Mouse (Mus musculus) 3T3-L1 (cell line): ENCODE data around the gene Ap2s1.
A peak's percentile ranks its signal among the peaks of the same experiment; 100 is the strongest.
"Not testable (repeated sequence)": the region's sequence is repeated elsewhere in the genome, so short reads cannot be mapped to it uniquely, and the experiment has no call there.

Source experiments
- DNase-seq: peaks from one replicate; pipeline ENCODE4 v3.0.0-alpha.2; 2015; ENCODE audit warnings: low read depth, low spot score

Ap2s1 gene

DNA sequence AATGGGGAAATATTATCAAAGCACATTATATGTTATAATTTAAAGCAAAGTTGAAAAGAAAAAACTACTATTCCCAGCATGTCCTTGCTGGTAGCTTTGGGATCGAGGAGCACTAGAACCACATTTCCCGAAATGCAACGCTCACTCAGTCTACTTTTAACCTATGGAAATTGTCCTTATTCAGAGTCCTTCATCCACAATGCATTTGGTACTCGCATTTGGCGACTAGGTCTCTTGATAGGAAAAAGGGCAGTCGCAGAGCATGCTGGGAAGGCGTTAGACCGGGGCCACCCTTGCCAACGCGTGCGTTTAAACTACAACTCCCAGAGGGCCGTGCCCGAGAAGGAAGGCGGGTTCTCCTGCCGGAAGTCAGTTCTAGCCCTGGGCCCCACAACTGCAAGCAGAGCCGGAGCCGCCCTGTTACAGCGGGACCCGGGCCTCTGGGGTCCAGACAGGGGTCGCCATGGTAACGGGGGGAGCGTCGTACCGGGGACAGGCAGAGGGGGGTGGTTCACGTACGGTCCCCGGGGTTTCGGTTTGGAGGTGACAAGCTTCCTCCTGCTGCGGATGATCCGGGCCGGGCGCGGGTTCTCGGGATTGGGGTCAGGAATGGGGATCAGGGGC is at the start of gene Ap2s1:
Ap2s1 (plus strand) TSS at position 338 of the 624 bp plus-strand sequence.
- peak; percentile 98 for DNase-seq

- DNase-seq: peak; percentile 2
These were observed 49.0 kb upstream of the Ap2s1 start for GRCm38 (mm10) chr7:16689196-16689595.

GRCm38 (mm10) chr7:16695025-16695424 is 43.2 kb upstream of the Ap2s1 start:
- DNase-seq: peak; percentile 16

- DNase-seq: peak; percentile 53
These were observed 39.2 kb upstream of the Ap2s1 start for GRCm38 (mm10) chr7:16699042-16699441.

DNA sequence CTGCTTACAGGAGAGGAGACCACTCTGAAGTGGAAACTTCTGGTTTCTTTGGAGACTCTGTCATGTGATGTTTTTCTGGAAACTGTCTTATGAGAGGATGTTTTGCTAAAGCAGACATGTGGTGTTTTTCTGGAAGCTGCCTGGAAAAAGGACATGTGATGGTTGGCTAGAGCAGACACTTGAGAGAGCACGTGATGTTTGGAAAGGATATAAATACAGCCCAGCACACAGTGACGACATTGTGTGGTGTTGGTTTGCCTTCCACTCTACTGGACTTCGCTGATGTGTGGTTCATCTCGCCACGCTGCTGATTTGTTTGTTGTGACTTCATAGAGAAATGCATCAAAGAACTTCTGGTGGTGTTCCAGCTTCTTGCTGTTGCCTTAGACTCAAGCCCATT is 37.6 kb upstream of the Ap2s1 start:
- no peak for DNase-seq

DNA sequence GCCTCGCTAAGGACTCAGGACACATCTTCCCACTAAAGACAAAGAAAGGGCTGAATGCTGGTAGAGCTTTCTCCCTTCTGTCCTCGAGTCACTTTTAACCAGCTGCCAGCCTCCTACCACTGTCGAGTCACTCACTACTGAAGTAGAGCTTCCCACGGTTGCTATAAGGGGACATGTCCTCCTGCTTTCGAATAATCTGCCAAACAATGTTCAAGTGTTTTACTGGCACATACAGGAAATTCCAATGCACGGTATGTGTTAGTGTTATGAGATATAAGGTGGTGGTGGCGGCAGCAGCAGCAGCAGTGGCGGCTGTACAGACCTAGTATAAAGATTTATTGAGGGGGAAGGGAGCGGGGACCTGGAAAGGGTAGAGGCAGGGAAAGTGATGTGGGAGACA is 31.8 kb upstream of the Ap2s1 start:
- peak; percentile 16 for DNase-seq

DNA sequence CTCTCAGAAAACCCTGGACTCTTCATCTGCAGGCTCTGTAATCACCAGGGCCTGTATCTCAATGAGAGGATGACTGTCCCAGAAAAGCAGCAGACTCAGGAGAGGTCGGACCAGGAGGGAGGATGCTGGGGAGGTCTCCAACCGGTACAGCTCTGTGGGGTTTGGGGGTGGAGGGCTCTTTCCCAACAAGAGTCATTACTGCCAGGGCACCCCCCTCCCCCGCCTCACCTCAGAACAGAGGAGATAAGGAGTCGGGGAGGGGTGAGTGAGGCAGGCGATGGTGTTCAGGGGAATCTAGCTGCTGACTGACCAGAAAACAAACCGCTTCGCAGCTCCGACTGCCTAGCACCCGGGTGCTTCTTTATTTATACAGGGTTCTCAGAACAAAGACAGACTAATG is 30.0 kb upstream of the Ap2s1 start:
- DNase-seq: no peak

- peak; percentile 29 for DNase-seq
These were observed 27.6 kb upstream of the Ap2s1 start for GRCm38 (mm10) chr7:16710604-16711003.

- no peak for DNase-seq
These were observed 25.4 kb upstream of the Ap2s1 start for GRCm38 (mm10) chr7:16712633-16713415.

GRCm38 (mm10) chr7:16716456-16717152 is 21.6 kb upstream of the Ap2s1 start:
- not testable (repeated sequence) for DNase-seq

DNA sequence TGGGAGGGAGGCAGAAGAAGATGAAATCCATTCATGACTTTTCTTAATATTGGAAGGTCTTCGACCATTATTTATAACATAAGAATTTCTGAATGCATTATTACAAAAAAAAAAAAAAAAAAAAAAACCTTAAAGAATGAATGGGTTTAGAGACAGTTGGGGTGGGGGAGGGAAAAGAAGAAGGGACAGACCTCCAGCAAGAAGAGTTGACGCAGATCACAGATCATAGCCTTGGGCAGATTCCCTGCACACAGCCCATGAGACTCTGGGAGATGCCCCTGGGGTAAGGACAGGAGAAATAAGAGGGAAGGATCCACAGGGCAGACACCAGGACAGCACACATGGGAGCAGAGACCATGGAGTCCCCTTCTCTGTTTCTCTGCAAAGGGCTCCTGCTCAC is 16.6 kb upstream of the Ap2s1 start, which contains the start of gene Ceacam9:
Ceacam9 (plus strand) TSS at position 301 of the 400 bp plus-strand sequence.
- DNase-seq: no peak

- not testable (repeated sequence) for DNase-seq
These were observed 15.7 kb upstream of the Ap2s1 start for GRCm38 (mm10) chr7:16722490-16722889.

DNA sequence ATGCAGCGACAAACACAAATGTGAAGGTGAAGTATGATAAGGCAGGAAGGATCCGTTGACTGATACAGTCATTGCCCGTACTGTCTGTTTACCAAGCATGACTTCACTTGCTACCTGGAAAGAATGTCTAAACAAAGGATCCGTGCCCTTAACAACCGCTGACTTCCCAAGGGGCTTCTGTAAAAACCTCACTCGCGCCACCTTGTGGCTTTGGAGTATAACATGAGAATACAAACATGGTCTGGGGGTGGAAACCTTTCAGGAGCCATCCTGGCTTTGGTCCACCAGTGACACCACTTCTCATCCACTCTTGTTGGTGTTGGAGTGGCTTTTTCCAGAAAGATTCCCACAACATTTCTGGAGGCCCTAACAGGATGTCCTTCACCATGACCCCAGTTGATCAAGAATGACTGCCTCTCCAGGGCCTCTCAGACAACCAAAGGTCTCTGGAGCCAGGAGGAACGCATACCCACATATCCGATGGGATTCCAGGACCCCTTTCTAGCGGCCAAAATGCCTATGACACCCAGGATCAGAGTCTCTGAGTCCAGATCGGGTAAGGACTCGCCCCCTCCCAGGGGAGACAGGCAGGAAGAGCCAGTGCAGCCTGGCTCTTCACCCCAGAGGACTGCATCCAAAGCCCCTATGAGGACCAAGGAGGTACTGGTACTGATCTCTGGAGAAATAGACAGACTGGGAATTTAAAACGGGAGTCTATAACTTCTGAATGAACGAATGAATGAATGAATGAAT is 9.4 kb upstream of the Ap2s1 start:
- peak; percentile 77 for DNase-seq

DNA sequence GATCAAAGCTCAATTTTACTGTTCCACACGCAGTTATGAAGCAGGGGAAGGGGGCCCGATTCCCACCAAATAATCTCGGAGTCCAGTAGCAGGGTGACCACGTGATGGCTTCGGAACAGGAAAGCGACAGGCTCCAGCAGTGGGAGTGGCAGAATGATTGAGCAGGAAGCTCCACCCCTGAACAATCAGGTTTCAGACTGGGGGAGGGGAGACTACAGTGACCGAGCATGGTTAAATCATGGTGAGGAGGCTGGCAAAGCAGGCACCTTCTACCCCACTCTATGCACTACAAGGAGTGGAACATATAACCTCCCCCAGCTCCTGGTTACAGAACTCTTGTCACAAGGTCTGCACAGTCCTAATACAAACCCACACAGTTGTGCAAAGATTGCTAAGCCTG is 8.6 kb upstream of the Ap2s1 start:
- DNase-seq: not testable (repeated sequence)

DNA sequence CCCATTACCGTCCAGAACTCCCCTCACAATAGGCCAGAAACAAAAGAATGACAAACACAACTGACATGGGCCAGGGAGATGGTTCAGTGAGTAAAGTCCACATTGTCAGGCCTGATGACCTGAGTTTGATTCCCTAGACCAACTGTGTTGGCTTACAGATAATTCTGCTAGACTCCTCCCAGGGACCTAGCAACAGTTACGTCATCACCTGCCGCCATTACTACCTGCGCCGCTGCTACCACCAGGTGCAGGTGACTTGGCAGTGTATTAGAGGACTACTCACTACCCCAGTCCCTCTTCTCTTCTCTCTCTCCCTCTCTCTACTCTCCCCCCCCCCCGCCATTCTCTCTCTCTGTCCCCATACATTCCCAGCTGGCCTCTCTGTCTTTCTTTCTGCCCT is 7.4 kb upstream of the Ap2s1 start:
- DNase-seq: no peak

DNA sequence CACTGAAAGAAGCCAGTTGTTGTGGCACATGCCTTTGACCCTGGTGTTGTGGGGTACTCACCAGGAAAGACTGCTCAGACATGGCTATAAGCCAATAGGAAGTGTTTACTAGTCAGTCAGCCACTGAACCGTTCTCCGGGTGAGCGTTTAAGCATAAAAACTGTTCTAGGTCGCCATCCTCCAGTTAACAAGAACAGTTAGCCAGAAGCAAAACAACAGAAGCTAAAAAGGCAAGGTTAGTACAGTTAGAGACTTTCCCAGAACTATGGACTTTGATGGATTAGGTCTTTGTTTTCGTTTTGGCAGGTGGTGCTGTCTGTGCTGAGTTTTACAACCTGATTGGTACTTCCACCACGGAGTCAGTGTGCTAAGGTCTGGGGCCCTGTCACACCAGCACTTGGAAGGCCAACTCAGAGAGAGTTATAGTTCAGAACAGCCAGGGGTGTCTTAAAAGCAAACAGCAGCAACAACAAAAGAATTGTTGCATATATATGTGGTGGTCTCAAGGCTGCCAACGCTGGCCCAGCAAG is 6.3 kb upstream of the Ap2s1 start:
- no peak for DNase-seq

GRCm38 (mm10) chr7:16737606-16738072 is 571 bp upstream of the Ap2s1 start:
- DNase-seq: no peak

DNA sequence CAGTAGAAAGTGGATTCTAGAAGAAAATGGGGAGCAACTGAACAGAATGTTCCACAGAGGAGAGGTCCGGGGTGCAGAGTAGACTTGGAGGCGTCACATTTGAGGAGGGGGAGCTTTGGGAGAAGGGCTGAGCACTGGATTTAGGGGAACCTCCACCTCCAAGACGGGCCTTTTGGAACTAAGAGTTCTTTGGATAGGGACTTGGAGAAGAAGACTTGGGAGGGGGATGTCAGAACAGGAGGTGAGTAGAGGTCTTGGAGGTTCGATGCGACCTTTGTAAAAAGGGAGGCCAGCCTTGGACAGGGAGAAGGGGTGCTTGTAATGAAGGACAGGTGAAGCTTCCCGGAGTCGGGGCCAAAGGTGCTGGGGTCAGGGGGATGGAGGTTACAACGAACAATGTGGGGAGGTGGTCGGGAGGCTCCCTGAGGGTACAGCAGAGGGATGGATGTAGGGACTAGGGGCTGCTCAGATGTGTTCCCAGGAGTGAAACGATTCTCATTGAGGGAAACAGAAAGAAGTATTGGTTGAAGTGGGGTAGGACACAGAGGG is 920 bp downstream of the Ap2s1 start:
- no peak for DNase-seq

DNA sequence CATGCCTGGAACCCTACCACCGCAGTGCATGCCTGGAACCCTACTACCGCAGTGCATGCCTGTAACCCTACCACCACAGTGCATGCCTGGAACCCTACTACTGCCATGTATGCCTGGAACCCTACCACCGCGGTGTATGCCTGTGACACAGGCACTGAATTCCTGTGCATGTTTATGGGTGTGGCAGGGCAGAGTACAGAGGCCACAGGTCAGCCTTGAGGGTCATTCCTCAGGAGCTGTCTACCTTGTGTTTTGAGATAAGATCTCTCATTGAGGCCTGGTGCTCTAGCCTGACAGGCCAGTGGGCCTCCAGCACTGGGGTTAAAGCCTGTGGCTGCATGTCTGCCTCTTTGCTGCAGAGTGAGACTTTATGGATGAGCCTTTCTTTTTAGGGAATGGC is 7.2 kb downstream of the Ap2s1 start:
- no peak for DNase-seq

DNA sequence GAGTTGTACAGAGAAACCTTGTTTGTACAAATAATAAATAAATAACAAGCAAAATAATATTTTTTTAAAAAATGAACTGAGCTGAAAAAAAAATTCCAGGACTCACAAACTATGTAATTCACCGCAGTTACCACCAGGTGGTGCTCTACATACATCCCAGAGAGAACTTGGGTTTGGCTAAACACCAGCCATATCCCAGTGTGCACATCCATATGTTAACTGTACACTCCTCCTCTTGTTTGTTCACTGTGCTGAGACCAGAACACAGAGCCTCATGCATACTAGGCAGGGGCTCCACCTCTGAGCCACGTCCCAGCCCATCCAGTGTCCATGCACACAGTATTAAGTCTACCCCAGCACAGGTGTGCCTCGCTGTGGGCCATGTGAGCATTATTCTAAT is 7.9 kb downstream of the Ap2s1 start:
- peak; percentile 84 for DNase-seq

GRCm38 (mm10) chr7:16747656-16748055 is 9.4 kb downstream of the Ap2s1 start:
- no peak for DNase-seq
